Mouse (Mus musculus) kidney, embryonic 15.5 days (tissue): ENCODE data around the gene Tmco1. TPM values are rescaled to one million over a fixed set of nuclear protein-coding genes. Genes with fewer than 3 reads are reported as not detected.

Source experiments
- ATAC-seq: fragments of 200-750 bp; cut with Nextera tagmentation; replicated peaks from 2 replicates; pipeline ENCODE4 v1.8.0; 2017; ENCODE audit warnings: moderate TSS enrichment; ENCODE audit not compliant: low FRiP score
- H3K27ac ChIP-seq: fragments of 300-500 bp; sonication (generic); 2 replicates; pipeline ENCODE4 v1.5.1; 2015; ENCODE audit warnings: mild to moderate bottlenecking, inconsistent platforms
- H3K27me3 ChIP-seq: fragments of 300-500 bp; sonication (generic); 2 replicates; pipeline ENCODE4 v1.6.1; 2015; ENCODE audit warnings: inconsistent platforms
- H3K36me3 ChIP-seq: fragments of 300-500 bp; sonication (generic); 2 replicates; pipeline ENCODE4 v1.6.1; 2015; ENCODE audit warnings: inconsistent platforms
- H3K4me1 ChIP-seq: fragments of 300-500 bp; sonication (generic); 2 replicates; pipeline ENCODE4 v1.6.1; 2015; ENCODE audit warnings: inconsistent platforms
- H3K4me2 ChIP-seq: fragments of 300-500 bp; sonication (generic); 2 replicates; pipeline ENCODE4 v1.6.1; 2015; ENCODE audit warnings: moderate library complexity, mild to moderate bottlenecking, inconsistent platforms
- H3K4me3 ChIP-seq: fragments of 300-500 bp; sonication (generic); replicated peaks from 2 replicates; pipeline ENCODE4 v1.5.1; 2015; ENCODE audit warnings: mild to moderate bottlenecking, inconsistent platforms
- H3K9ac ChIP-seq: fragments of 300-500 bp; sonication (generic); 2 replicates; pipeline ENCODE4 v1.6.1; 2015; ENCODE audit warnings: mild to moderate bottlenecking, inconsistent platforms
- H3K9me3 ChIP-seq: fragments of 300-500 bp; sonication (generic); replicated peaks from 2 replicates; pipeline ENCODE4 v1.6.1; 2016; ENCODE audit warnings: inconsistent platforms
- WGBS: fragments of 180-500 bp; shearing (Covaris S2); methylation state at CpG from one replicate; pipeline ENCODE4 v1.1.7; 2015; ENCODE audit warnings: mixed read lengths; 5-methylcytosine and 5-hydroxymethylcytosine counted together
- polyA plus RNA-seq: library from polyadenylated mRNA; unstranded; fragments of >200 nt; fragmentation: Nextera tagmentation; extraction: Ambion mirVana; gene quantifications from 2 replicates; pipeline ENCODE4 v1.2.1, GENCODE M21; 2015

The Tmco1 gene
- polyA plus RNA-seq, 1 experiment from 2014 or later: 98.1 TPM

GRCm38 (mm10) chr1:167363322-167363721 is 55.1 kb downstream of the Tmco1 start:
- 66% methylated on average over 5 of the region's 5 CpGs for WGBS
- H3K36me3 ChIP-seq: peaks cover 47% of the 10 kb centered on the region

GRCm38 (mm10) chr1:167365808-167366207 is 57.6 kb downstream of the Tmco1 start:
- Histone ChIP-seq H3K9me3 (no peaks in the 10 kb centered on the region), H3K4me2 (no peak overlapping the region), H3K27me3 (no peaks in the 10 kb centered on the region), H3K27ac (no peak overlapping the region), H3K4me3 (no peak overlapping the region), H3K9ac (no peak overlapping the region), H3K36me3 (peaks cover 42% of the 10 kb centered on the region), H3K4me1 (no peaks in the 10 kb centered on the region)
- 87% methylated on average over 7 of the region's 7 CpGs for WGBS
- ATAC-seq: no peak

More at GRCm38 (mm10) chr1:167363322-167363721, 55.1 kb downstream of the Tmco1 start:
- Histone ChIP-seq H3K4me3 (no peak overlapping the region), H3K27ac (no peak overlapping the region), H3K4me2 (no peak overlapping the region), H3K9me3 (no peaks in the 10 kb centered on the region), H3K27me3 (no peaks in the 10 kb centered on the region), H3K9ac (no peak overlapping the region), H3K4me1 (no peaks in the 10 kb centered on the region)
- no peak for ATAC-seq

- Histone ChIP-seq H3K4me2 (no peak overlapping the region), H3K27me3 (no peaks in the 10 kb centered on the region), H3K4me1 (no peaks in the 10 kb centered on the region), H3K27ac (no peak overlapping the region), H3K9me3 (no peaks in the 10 kb centered on the region), H3K9ac (no peak overlapping the region), H3K36me3 (peaks cover 34% of the 10 kb centered on the region), H3K4me3 (no peak overlapping the region)
- no peak for ATAC-seq
- 89% methylated on average over 6 of the region's 6 CpGs for WGBS
Observed at GRCm38 (mm10) chr1:167366621-167367020, 58.4 kb downstream of the Tmco1 start.

- WGBS: 93% methylated on average over 4 of the region's 4 CpGs
- Histone ChIP-seq H3K27ac (no peak overlapping the region), H3K9ac (no peak overlapping the region), H3K4me1 (no peaks in the 10 kb centered on the region), H3K36me3 (peaks cover 31% of the 10 kb centered on the region), H3K9me3 (no peaks in the 10 kb centered on the region), H3K4me2 (no peak overlapping the region), H3K27me3 (no peaks in the 10 kb centered on the region), H3K4me3 (no peak overlapping the region)
- no peak for ATAC-seq
Observed at GRCm38 (mm10) chr1:167368018-167368417, 59.8 kb downstream of the Tmco1 start.

- Histone ChIP-seq H3K36me3 (peaks cover 31% of the 10 kb centered on the region), H3K9ac (no peak overlapping the region), H3K4me2 (no peak overlapping the region), H3K27me3 (no peaks in the 10 kb centered on the region), H3K4me1 (no peaks in the 10 kb centered on the region), H3K9me3 (no peaks in the 10 kb centered on the region), H3K4me3 (no peak overlapping the region), H3K27ac (no peak overlapping the region)
- WGBS: 78% methylated on average over 7 of the region's 7 CpGs
- ATAC-seq: 0 out of 2 replicates have a peak, but pooled peaks have one; percentile 49
Observed at GRCm38 (mm10) chr1:167368513-167368912, 60.3 kb downstream of the Tmco1 start.

GRCm38 (mm10) chr1:167369905-167370304 is 61.7 kb downstream of the Tmco1 start:
- Histone ChIP-seq H3K4me3 (no peak overlapping the region), H3K9me3 (no peaks in the 10 kb centered on the region), H3K9ac (no peak overlapping the region), H3K4me2 (no peak overlapping the region), H3K36me3 (peaks cover 31% of the 10 kb centered on the region), H3K4me1 (peaks cover 9% of the 10 kb centered on the region), H3K27me3 (no peaks in the 10 kb centered on the region), H3K27ac (no peak overlapping the region)
- ATAC-seq: peak; percentile 57; the same call in 1 of the 2 replicates
- WGBS: 8% methylated on average over 7 of the region's 7 CpGs

GRCm38 (mm10) chr1:167372739-167373138 is 64.6 kb downstream of the Tmco1 start:
- H3K4me1 ChIP-seq: peaks cover 9% of the 10 kb centered on the region
- H3K27me3 ChIP-seq: no peaks in the 10 kb centered on the region
- H3K4me3 ChIP-seq: no peak overlapping the region
- no peaks in the 10 kb centered on the region for H3K9me3 ChIP-seq
- H3K36me3 ChIP-seq: peaks cover 13% of the 10 kb centered on the region; the same call in 1 of the 2 replicates
- no peak overlapping the region for H3K9ac ChIP-seq
- 91% methylated on average over 7 of the region's 7 CpGs for whole genome bisulfite sequencing
- no peak overlapping the region for H3K27ac ChIP-seq
- no peak overlapping the region for H3K4me2 ChIP-seq
- no peak for ATAC-seq

GRCm38 (mm10) chr1:167374003-167374784 is 66.0 kb downstream of the Tmco1 start:
- H3K4me3 ChIP-seq: no peak overlapping the region
- 0 out of 2 replicates have a peak, but pooled peaks cover 6% of the 10 kb centered on the region for H3K36me3 ChIP-seq

GRCm38 (mm10) chr1:167374942-167375341 is 66.8 kb downstream of the Tmco1 start:
- 0 out of 2 replicates have a peak, but pooled peaks have one; percentile 1 for ATAC-seq
- Histone ChIP-seq H3K36me3 (0 out of 2 replicates have a peak, but pooled peaks cover 6% of the 10 kb centered on the region), H3K9me3 (no peaks in the 10 kb centered on the region), H3K4me3 (no peak overlapping the region), H3K9ac (no peak overlapping the region), H3K27ac (no peak overlapping the region), H3K4me1 (peaks cover 9% of the 10 kb centered on the region), H3K27me3 (no peaks in the 10 kb centered on the region), H3K4me2 (peak overlapping the region; percentile 46)
- 41% methylated on average over 2 of the region's 2 CpGs for WGBS

More at GRCm38 (mm10) chr1:167374003-167374784, 66.0 kb downstream of the Tmco1 start:
- Histone ChIP-seq H3K9me3 (no peaks in the 10 kb centered on the region), H3K9ac (no peak overlapping the region), H3K27ac (no peak overlapping the region), H3K27me3 (no peaks in the 10 kb centered on the region), H3K4me2 (peak overlapping the region; percentile 46), H3K4me1 (peaks cover 9% of the 10 kb centered on the region)
- 19% methylated on average over 15 of the region's 15 CpGs for WGBS
- peak; percentile 85 for ATAC-seq

- ATAC-seq: no peak
- WGBS: 67% methylated on average over 6 of the region's 6 CpGs
Observed at GRCm38 (mm10) chr1:167378019-167378418, 69.8 kb downstream of the Tmco1 start.

GRCm38 (mm10) chr1:167379751-167380150 is 71.6 kb downstream of the Tmco1 start:
- Histone ChIP-seq H3K36me3 (0 out of 2 replicates have a peak, but pooled peaks cover 3% of the 10 kb centered on the region), H3K27me3 (no peaks in the 10 kb centered on the region), H3K4me3 (no peak overlapping the region)

More at GRCm38 (mm10) chr1:167378019-167378418, 69.8 kb downstream of the Tmco1 start:
- Histone ChIP-seq H3K27ac (no peak overlapping the region), H3K27me3 (no peaks in the 10 kb centered on the region), H3K9ac (no peak overlapping the region), H3K4me1 (peaks cover 9% of the 10 kb centered on the region), H3K9me3 (no peaks in the 10 kb centered on the region), H3K36me3 (0 out of 2 replicates have a peak, but pooled peaks cover 3% of the 10 kb centered on the region), H3K4me2 (no peak overlapping the region), H3K4me3 (no peak overlapping the region)

GRCm38 (mm10) chr1:167380223-167380622 is 72.0 kb downstream of the Tmco1 start:
- Histone ChIP-seq H3K9ac (no peak overlapping the region), H3K27me3 (no peaks in the 10 kb centered on the region), H3K4me3 (no peak overlapping the region), H3K9me3 (no peaks in the 10 kb centered on the region), H3K4me1 (no peaks in the 10 kb centered on the region), H3K36me3 (0 out of 2 replicates have a peak, but pooled peaks cover 3% of the 10 kb centered on the region), H3K27ac (no peak overlapping the region), H3K4me2 (no peak overlapping the region)
- no peak for ATAC-seq
- 85% methylated on average over 2 of the region's 2 CpGs for WGBS

More at GRCm38 (mm10) chr1:167379751-167380150, 71.6 kb downstream of the Tmco1 start:
- peaks cover 2% of the 10 kb centered on the region for H3K4me1 ChIP-seq
- H3K4me2 ChIP-seq: no peak overlapping the region
- H3K9ac ChIP-seq: no peak overlapping the region
- WGBS: 70% methylated on average over 5 of the region's 5 CpGs
- no peak for ATAC-seq
- no peak overlapping the region for H3K27ac ChIP-seq
- no peaks in the 10 kb centered on the region for H3K9me3 ChIP-seq
